15 mouse cellular contexts compared by ENCODE assay signal in the genomic region with DNA sequence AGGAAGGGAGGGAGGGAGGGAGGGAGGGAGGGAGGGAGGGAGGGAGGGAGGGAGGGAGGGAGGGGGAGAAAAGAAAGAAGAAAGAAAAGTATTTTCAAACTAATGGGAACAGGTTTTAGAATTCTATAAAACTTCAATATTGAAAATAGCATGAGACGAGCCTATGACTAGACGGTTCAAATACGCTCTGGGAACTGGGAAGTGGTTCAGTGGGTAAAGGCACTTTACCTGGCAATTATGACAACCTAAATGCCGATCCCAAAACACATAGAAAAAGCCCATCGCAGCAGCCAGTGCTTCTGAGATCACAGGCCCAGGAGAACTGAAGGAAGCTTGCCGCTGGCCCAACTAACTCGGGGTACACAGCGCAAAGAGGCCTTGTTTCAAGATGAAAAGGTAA. TPM values are rescaled to one million over a fixed set of nuclear protein-coding genes. Genes with fewer than 3 reads are reported as not detected.
DNase-seq lines count a peak whose midpoint lies in the region; ATAC-seq lines count a peak whose summit lies in the region.
"Had no signal": no experiment of that assay in that cellular context is flagged by ENCODE, and none has a peak within 500 bp of the region (broad histone marks: within the 10 kb centered on the region; RNA-seq: fewer than 3 reads in every experiment).

A gene (plus strand): TSS at position 301 of the 400 bp plus-strand sequence.

- ATAC-seq in heart, embryonic 13.5 days (ENCODE audit: extremely low read depth, insufficient number of reproducible peaks, low FRiP score, low TSS enrichment), result no peak
- ATAC-seq in kidney, embryonic 15.5 days (replicated peaks; ENCODE audit: low FRiP score), result no peak
- no peak for ATAC-seq in kidney, embryonic 14.5 days (ENCODE audit: low FRiP score, low TSS enrichment)
- ATAC-seq in midbrain, embryonic 15.5 days (replicated peaks), result no peak
- no peak for ATAC-seq in midbrain, embryonic 16.5 days

- H3K4me3 ChIP-seq in heart, embryonic 13.5 days, result no peak within 1 kb of the TSS
- H3K4me3 ChIP-seq in kidney, embryonic 15.5 days (replicated peaks), result no peak within 1 kb of the TSS
- no peak within 1 kb of the TSS for H3K4me3 ChIP-seq in kidney, embryonic 14.5 days (ENCODE audit: low read length)
- H3K4me3 ChIP-seq in midbrain, embryonic 15.5 days, result no peak within 1 kb of the TSS
- H3K4me3 ChIP-seq in midbrain, embryonic 16.5 days (ENCODE audit: low read depth, low read length), result no peak within 1 kb of the TSS
- H3K4me3 ChIP-seq: embryonic facial prominence, embryonic 12.5 days; hindbrain, embryonic 15.5 days; midbrain, embryonic 12.5 days had no signal

- H3K27ac ChIP-seq in heart, embryonic 13.5 days (replicated peaks), result peak within 1 kb of the TSS; percentile 79
- H3K27ac ChIP-seq in kidney, embryonic 15.5 days, result peak within 1 kb of the TSS; percentile 30; the same call in 1 of the 2 replicates
- no peak within 1 kb of the TSS for H3K27ac ChIP-seq in kidney, embryonic 14.5 days (ENCODE audit: low read depth, low read length)
- peak within 1 kb of the TSS; percentile 48; the same call in 1 of the 2 replicates for H3K27ac ChIP-seq in midbrain, embryonic 15.5 days
- no peak within 1 kb of the TSS for H3K27ac ChIP-seq in midbrain, embryonic 16.5 days (ENCODE audit: low read length)
- H3K27ac ChIP-seq: embryonic facial prominence, embryonic 12.5 days; hindbrain, embryonic 15.5 days had no signal

- intact Hi-C loops in heart, postnatal 10 days (cut with DNase I), result loop anchor here (1.0 kb wide), 2 partner anchors 38 to 74 kb away; no protein-coding TSS in a partner anchor

- peak within 1 kb of the TSS; percentile 34; the same call in 1 of the 2 replicates for H3K9ac ChIP-seq in heart, embryonic 13.5 days
- H3K9ac ChIP-seq in kidney, embryonic 15.5 days, result no peak within 1 kb of the TSS
- H3K9ac ChIP-seq in kidney, embryonic 14.5 days (ENCODE audit: low read depth, low read length), result no peak within 1 kb of the TSS
- H3K9ac ChIP-seq in midbrain, embryonic 15.5 days, result no peak within 1 kb of the TSS
- H3K9ac ChIP-seq in midbrain, embryonic 16.5 days (ENCODE audit: low read depth, low read length), result no peak within 1 kb of the TSS
- H3K9ac ChIP-seq: embryonic facial prominence, embryonic 12.5 days; hindbrain, embryonic 15.5 days; midbrain, embryonic 12.5 days had no signal

- WGBS in heart, embryonic 13.5 days, result 84% methylated on average over 8 of the region's 8 CpGs
- WGBS in kidney, embryonic 15.5 days, result 81% methylated on average over 8 of the region's 8 CpGs
- 86% methylated on average over 8 of the region's 8 CpGs for WGBS in kidney, embryonic 14.5 days
- 81% methylated on average over 8 of the region's 8 CpGs for WGBS in midbrain, embryonic 15.5 days
- 86% methylated on average over 8 of the region's 8 CpGs for WGBS in midbrain, embryonic 16.5 days

- no peaks in the 10 kb centered on the region for H3K27me3 ChIP-seq in heart, embryonic 13.5 days (replicated peaks)
- no peaks in the 10 kb centered on the region for H3K27me3 ChIP-seq in kidney, embryonic 15.5 days
- H3K27me3 ChIP-seq in kidney, embryonic 14.5 days (ENCODE audit: control insufficient read depth, insufficient read depth, low read length), result no peaks in the 10 kb centered on the region
- no peaks in the 10 kb centered on the region for H3K27me3 ChIP-seq in midbrain, embryonic 15.5 days (replicated peaks)
- H3K27me3 ChIP-seq in midbrain, embryonic 16.5 days (ENCODE audit: control insufficient read depth, insufficient read depth, low read depth, low read length), result no peaks in the 10 kb centered on the region
- H3K27me3 ChIP-seq: embryonic facial prominence, embryonic 12.5 days; hindbrain, embryonic 15.5 days; midbrain, embryonic 12.5 days had no signal

- peak within 1 kb of the TSS; percentile 42 for H3K4me2 ChIP-seq in heart, embryonic 13.5 days
- no peak within 1 kb of the TSS for H3K4me2 ChIP-seq in kidney, embryonic 15.5 days
- H3K4me2 ChIP-seq in kidney, embryonic 14.5 days (replicated peaks; ENCODE audit: low read depth, low read length), result no peak within 1 kb of the TSS
- no peak within 1 kb of the TSS for H3K4me2 ChIP-seq in midbrain, embryonic 15.5 days
- H3K4me2 ChIP-seq in midbrain, embryonic 16.5 days (ENCODE audit: low read length), result no peak within 1 kb of the TSS
- H3K4me2 ChIP-seq: embryonic facial prominence, embryonic 12.5 days; hindbrain, embryonic 15.5 days; midbrain, embryonic 12.5 days had no signal

- peaks cover 14% of the 10 kb centered on the region for H3K36me3 ChIP-seq in heart, embryonic 13.5 days
- H3K36me3 ChIP-seq in kidney, embryonic 15.5 days, result peaks cover 10% of the 10 kb centered on the region; the same call in 1 of the 2 replicates
- peaks cover 8% of the 10 kb centered on the region; the same call in 1 of the 2 replicates for H3K36me3 ChIP-seq in kidney, embryonic 14.5 days (ENCODE audit: control insufficient read depth, insufficient read depth, low read length)
- H3K36me3 ChIP-seq in midbrain, embryonic 15.5 days (replicated peaks), result no peaks in the 10 kb centered on the region
- H3K36me3 ChIP-seq in midbrain, embryonic 16.5 days (ENCODE audit: control insufficient read depth, insufficient read depth, low read length), result no peaks in the 10 kb centered on the region
- H3K36me3 ChIP-seq: hindbrain, embryonic 15.5 days had no signal

- no peaks in the 10 kb centered on the region for H3K9me3 ChIP-seq in heart, embryonic 13.5 days
- no peaks in the 10 kb centered on the region for H3K9me3 ChIP-seq in kidney, embryonic 15.5 days (replicated peaks)
- H3K9me3 ChIP-seq in kidney, embryonic 14.5 days (ENCODE audit: control insufficient read depth, low read length), result no peaks in the 10 kb centered on the region
- H3K9me3 ChIP-seq in midbrain, embryonic 15.5 days, result no peaks in the 10 kb centered on the region
- no peaks in the 10 kb centered on the region for H3K9me3 ChIP-seq in midbrain, embryonic 16.5 days (replicated peaks; ENCODE audit: control insufficient read depth, low read length, poor library complexity, severe bottlenecking)
- H3K9me3 ChIP-seq: embryonic facial prominence, embryonic 12.5 days; G1E; hindbrain, embryonic 15.5 days; midbrain, embryonic 12.5 days had no signal

- peaks cover 8% of the 10 kb centered on the region for H3K4me1 ChIP-seq in heart, embryonic 13.5 days
- no peaks in the 10 kb centered on the region for H3K4me1 ChIP-seq in kidney, embryonic 15.5 days
- H3K4me1 ChIP-seq in kidney, embryonic 14.5 days (ENCODE audit: control insufficient read depth, insufficient read depth, low read length), result 0 out of 2 replicates have a peak, but pooled peaks cover 2% of the 10 kb centered on the region
- H3K4me1 ChIP-seq in midbrain, embryonic 15.5 days, result peaks cover 5% of the 10 kb centered on the region
- H3K4me1 ChIP-seq in midbrain, embryonic 16.5 days (ENCODE audit: control insufficient read depth, insufficient read depth, low read length), result no peaks in the 10 kb centered on the region
- H3K4me1 ChIP-seq: embryonic facial prominence, embryonic 12.5 days had no signal

- no peak for DNase-seq in heart, postnatal 10 days
- no peak for DNase-seq in frontal cortex, postnatal 10 days (ENCODE audit: low spot score in 2 of 2)
- DNase-seq: kidney, adult 11 months had no signal

RNA-seq across cellular contexts. Expression of the gene that starts here (rescaled TPM):
- 0.23 TPM in 1 of 2 replicates, not detected in the other for polyA plus RNA-seq in heart, embryonic 13.5 days (2015; fragmentation: Nextera tagmentation; extraction: Ambion mirVana)
- total RNA-seq in heart, postnatal 10 days (2021), result not detected
- polyA plus RNA-seq in kidney, embryonic 15.5 days (2015; fragmentation: Nextera tagmentation; extraction: Ambion mirVana), result 0.28 and 0.32 TPM in 2 replicates
- 0.27 TPM in 1 of 2 replicates, not detected in the other for polyA plus RNA-seq in kidney, embryonic 14.5 days (2014; fragmentation: Nextera tagmentation; extraction: Ambion mirVana)
- 0.40 and 0.86 TPM in 2 replicates for polyA plus RNA-seq in midbrain, embryonic 15.5 days (2015; fragmentation: Nextera tagmentation; extraction: Ambion mirVana)
- polyA plus RNA-seq in midbrain, embryonic 16.5 days (2015; fragmentation: Nextera tagmentation; extraction: Ambion mirVana), result 0.60 and 0.80 TPM in 2 replicates
- total RNA-seq: adrenal gland, postnatal 36 days; common myeloid progenitor, adult 5-6 weeks; gastrocnemius, adult 8-10 months had no signal
- polyA plus RNA-seq: G1E had no signal

Comparison
In these comparisons a context has a peak if more than half of its experiments do, and no peak if none do; other contexts are left out.
1. H3K27ac ChIP-seq: peak in heart, embryonic 13.5 days (single experiment), kidney, embryonic 15.5 days (single experiment) and midbrain, embryonic 15.5 days (single experiment); none in kidney, embryonic 14.5 days (single experiment) and midbrain, embryonic 16.5 days (single experiment).